In genomic region chr11:22846960-22847731, GRCm38 (mm10) we compare ENCODE assay signal across 10 mouse cellular contexts. TPM values are rescaled to one million over a fixed set of nuclear protein-coding genes. Genes with fewer than 3 reads are reported as not detected.
DNase-seq lines count a peak whose midpoint lies in the region; ATAC-seq lines count a peak whose summit lies in the region.
"Had no signal": no experiment of that assay in that cellular context is flagged by ENCODE, and none has a peak within 500 bp of the region (broad histone marks: within the 10 kb centered on the region; RNA-seq: fewer than 3 reads in every experiment).

No protein-coding gene starts in this region.

- ATAC-seq in megakaryocyte-erythroid progenitor cell, adult 5-6 weeks (replicated peaks; ENCODE audit: low FRiP score, low TSS enrichment, poor library complexity, severe bottlenecking) = peak; percentile 35
- ATAC-seq: forebrain, embryonic 14.5 days had no signal

- H3K4me1 ChIP-seq in brown adipose tissue, adult 24 weeks (ENCODE audit: control insufficient read depth, insufficient read depth, insufficient read length, low read length) = peaks cover 64% of the 10 kb centered on the region

- no peak overlapping the region for H3K4me3 ChIP-seq in brown adipose tissue, adult 24 weeks (ENCODE audit: insufficient read depth, low read depth, low read length)

- peak; percentile 89 for DNase-seq in kidney, adult 9 months
- no peak for DNase-seq in kidney, postnatal 4 days
- peak; percentile 52 to 82 for DNase-seq in kidney, postnatal 36 days
- no peak for DNase-seq in layer of hippocampus, adult 18-20 months (ENCODE audit: low spot score in 2 of 2)
- no peak for DNase-seq in retina, embryonic 14.5 days (ENCODE audit: low spot score)
- DNase-seq: gastrocnemius, postnatal 25 days; right cerebral cortex, adult 18-20 months had no signal

- H3K27ac ChIP-seq in brown adipose tissue, adult 24 weeks (replicated peaks; ENCODE audit: low read depth, low read length) = peak overlapping the region; percentile 31; the same call in 1 of the 2 replicates

RNA-seq across cellular contexts. Expression of gene B3gnt2, which starts 13.6 kb away (rescaled TPM):
- polyA plus RNA-seq in brown adipose tissue, adult 24 weeks (2012; ENCODE audit: insufficient read depth, insufficient read length, missing spikeins) = not detected in 2 replicates
- 7.1 and 24.3 TPM in 2 replicates for total RNA-seq in megakaryocyte-erythroid progenitor cell, adult 5-6 weeks (2014; fragmentation: Nextera tagmentation)
- total RNA-seq in megakaryocyte-erythroid progenitor cell, adult 5-6 weeks (2017) = 21.1 and 22.0 TPM in 2 replicates
- total RNA-seq in layer of hippocampus, adult 18-20 months (2021) = 10 to 100 TPM; 12.9 to 14.7 TPM

Comparison
In these comparisons a context has a peak if more than half of its experiments do, and no peak if none do; other contexts are left out.
1. DNase-seq: peak in kidney, adult 9 months (single experiment) and kidney, postnatal 36 days (2 of 2); none in kidney, postnatal 4 days (0 of 2), layer of hippocampus, adult 18-20 months (0 of 2) and retina, embryonic 14.5 days (single experiment).